Mouse (Mus musculus): Measurements from ENCODE around the gene Sirt4.
"Not testable (repeated sequence)": the region's sequence is repeated elsewhere in the genome, so short reads cannot be mapped to it uniquely, and the experiment has no call there.

Sirt4 gene

DNA sequence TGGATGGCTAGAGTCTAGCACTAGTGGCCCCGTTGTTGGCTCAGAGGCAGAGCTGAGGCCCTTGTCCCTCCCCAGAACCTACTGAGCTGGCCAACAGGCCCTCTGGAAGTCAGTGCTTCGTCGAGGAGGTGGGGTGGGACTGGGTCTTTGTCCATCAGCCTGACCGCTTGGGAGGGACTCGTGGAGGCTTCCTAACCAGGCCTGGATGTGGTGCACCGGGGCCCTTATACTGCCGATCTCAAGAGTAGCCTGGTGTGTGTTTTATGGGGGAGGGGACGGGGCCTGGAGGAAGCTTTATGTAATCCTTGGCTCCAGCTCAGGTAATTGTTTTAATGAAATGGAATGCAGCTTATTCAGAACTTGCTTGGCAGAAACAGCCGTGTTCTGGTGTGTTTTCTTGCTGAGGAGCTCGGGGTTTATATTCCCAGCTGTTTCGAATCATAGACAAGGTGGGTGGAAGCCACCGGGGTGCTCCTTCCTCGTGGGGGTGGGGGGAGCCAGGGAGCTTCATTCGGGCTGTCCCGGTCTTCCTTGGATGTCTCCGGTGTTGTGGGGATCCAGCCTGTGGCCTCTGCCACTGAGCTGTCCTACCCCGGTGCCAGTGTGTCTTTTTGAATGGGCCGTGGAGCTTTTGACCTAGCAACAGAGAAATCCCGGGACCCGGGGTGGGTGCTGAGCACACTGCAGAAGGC lies 30.5 kb upstream of the Sirt4 start:
- DNase-seq (ENCODE audit: low read depth, low spot score) = peak; percentile 72

DNA sequence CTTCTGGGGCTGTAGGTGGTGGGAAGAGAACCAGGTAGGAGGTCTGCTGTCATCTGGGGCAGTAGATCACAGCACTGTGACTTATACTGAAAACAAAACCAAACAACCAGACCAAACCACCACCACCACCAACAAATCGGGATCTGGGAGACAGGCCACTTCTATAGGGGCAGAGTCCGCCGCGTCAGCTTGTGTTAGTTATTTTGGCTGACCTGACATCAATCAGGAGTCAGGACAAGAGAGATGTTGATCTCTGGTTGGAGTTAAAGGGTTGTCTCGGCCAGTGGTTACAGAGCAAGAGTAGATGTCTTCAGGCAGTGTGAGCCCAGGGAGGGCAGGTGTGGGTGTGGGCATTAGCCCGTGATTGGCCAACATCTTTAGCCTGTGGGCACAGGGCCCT lies 29.8 kb upstream of the Sirt4 start:
- DNase-seq (ENCODE audit: low read depth, low spot score) = no peak

DNA sequence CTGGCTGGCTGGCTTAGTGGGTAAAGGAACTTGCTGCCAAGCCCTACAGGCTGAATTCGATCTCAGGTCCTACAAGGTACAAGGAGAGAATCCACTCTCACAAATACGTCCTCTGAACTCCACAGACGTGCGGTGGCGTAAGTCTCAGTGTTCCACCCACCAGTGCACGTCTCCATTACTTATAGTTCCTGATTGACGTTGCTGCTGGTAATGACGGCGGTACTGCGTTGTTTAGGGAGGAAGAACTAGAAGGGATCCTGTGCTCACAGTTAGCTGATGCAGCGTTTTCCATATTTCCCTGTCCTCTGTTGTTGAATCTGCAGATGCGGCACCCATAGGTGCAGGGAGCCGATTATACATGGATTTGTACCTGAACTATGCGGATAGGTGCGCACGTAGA lies 29.2 kb upstream of the Sirt4 start:
- no peak for DNase-seq (ENCODE audit: low read depth, low spot score)

DNA sequence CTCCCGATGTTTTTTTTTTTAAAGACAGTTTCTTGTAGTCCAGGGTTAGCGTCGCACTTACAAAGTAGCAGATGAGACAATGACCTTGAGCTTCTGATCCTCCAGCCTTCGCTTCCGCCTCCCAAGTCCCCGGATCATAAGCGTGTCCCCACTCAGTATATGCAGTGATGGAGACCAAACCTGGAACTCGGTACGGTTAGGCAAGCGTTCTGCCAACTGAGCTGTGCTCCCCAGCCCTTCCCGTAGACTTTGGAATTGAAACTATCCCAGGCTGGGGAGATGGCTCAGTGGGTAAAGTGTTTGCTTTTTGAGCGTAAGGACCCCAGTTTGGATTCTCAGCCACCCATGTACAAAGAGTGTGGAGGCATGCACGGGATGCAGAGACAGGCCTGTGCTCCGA lies 28.7 kb upstream of the Sirt4 start:
- DNase-seq (ENCODE audit: low read depth, low spot score) = no peak

DNA sequence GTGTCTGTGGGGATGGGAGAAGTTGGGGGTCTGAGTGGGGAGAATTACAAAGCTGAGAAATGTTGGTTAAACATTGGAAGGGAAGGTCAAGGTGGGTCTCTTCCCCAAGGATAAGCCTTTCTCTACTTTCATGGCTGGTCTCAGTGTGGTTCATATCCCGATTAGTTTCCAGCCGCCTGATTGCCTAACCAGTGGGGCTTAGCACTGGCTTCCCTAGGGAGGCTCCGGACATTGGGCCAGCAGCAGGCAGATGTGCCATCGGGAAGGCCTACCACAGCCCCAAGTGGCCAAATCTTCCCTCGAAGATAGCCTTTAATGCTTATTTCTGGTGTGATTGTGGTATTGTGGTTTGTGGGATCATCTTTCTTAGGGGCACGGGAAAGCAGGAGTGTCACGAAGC lies 27.9 kb upstream of the Sirt4 start:
- no peak for DNase-seq (ENCODE audit: low read depth, low spot score)

DNA sequence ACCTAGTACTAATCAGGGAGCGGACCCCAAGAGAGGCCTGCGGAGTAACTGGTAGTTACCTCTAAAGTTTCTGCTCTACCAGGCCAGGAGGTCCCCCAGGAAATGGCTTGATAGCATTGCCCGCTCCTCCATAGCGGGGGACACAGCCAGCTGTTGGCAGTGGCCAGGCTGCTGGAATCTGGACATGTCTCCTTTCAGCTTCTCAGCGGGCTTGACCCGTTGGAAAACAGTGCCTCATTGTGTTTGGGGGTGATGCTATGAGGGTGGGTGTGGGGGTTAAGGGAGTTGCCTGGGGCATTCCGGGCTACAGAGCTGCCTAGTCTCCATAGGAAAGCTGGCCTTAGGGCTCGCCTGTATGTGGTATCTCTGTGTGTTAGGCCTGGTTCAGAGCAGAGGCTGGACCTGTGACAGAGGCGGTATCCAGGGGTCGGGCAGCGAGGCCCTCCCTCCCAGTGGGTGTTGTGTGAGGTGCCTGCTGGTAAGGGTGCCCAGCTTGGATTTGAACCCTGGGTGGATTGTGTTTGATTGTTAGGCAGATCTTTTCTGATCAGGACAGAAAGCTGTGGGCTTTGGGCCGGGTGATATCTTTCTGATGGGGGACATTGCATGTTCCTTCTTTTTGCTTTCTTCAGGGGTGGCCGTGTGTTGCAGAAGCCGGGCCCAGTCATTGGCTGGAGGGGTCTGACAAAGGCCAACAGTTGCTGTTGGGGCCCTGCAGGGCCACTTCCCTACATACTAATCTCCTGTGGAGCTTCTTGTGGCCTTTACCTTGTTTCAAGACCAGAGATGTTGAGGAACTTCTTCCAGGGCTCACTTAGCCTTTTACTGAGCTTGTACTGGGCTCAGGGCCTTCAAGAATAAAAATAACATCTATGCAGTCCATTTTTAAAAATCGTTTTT lies 25.5 kb upstream of the Sirt4 start:
- peak; percentile 73 for DNase-seq (ENCODE audit: low read depth, low spot score)

DNA sequence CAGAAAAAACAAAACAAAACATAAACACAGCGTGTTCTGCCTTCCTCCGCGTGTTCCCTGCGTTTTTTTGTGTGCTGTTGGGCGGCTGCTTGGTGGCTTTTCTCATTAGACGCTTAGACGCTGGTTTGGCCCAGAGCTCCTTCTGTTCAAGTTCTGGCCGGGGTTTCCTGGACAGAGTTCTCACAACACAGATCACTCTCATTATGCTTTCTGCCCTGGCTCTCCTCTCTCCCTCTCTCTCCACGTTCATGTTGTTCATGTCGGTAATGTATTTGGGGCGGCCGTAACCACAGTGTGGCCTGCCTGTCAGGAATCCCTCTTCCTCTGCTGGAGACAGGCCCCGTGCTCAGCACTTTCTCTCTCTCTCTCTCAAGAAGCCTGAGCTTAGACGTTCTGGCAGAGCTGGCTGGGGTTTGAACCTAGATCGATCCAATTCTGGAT lies 24.8 kb upstream of the Sirt4 start:
- peak; percentile 47 for DNase-seq (ENCODE audit: low read depth, low spot score)

DNA sequence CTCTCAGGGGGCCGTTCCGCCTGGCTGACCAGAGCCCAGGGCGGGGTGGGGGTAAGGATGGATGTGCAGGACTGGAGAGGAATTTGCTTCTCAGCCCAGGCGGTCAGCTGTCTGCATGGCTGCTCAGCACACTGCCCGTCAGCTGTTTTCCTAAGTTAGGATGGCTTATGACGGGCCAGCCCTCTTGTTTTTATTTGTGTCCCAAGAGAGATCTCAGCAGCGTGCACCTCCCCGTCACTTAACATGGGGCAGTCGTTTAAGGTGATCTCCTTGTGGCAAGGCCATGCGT lies 24.3 kb upstream of the Sirt4 start:
- no peak for DNase-seq (ENCODE audit: low read depth, low spot score)

DNA sequence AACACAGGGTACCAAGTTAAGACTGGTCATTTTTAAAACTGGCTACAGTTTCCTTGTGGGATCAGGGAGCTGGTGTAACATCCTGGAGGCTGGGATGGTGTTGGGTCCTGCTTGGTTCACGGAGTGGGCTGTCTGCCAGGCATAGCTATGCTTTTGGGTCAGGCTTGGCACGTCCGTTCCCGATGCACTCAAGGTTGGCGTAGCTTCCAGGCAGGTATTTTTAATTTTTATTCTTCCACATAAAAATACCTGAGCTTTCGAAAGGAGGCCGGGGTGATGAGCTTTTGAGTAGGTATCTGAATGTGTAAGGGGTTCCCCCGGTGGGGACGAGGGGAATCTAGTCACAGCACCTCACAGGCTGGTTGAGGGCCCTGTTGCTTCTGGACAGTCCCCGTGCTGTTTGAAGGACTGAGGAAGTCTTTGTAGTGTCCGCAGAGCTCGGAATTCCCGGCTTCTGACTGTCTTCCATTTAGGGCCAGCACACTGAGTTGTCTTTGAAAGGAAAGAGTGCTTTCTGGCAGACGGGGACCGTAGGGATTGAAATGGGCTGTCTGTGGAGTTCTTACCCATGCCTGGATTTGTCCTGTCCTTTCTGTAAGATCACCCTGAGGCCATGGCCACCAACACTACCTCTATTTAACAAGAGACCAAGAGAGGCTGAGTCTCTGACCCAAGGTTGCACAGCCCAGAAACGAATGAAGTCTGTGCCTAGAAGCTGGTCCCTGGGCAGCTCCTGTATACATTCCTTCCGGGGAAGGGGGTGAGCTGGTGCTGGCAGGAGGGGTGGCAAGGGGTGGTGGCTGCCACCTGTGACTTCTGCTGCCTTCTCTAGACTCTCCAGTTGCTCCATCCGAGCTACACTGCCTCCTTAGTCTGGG lies 23.7 kb upstream of the Sirt4 start:
- peak; percentile 78 for DNase-seq (ENCODE audit: low read depth, low spot score)

DNA sequence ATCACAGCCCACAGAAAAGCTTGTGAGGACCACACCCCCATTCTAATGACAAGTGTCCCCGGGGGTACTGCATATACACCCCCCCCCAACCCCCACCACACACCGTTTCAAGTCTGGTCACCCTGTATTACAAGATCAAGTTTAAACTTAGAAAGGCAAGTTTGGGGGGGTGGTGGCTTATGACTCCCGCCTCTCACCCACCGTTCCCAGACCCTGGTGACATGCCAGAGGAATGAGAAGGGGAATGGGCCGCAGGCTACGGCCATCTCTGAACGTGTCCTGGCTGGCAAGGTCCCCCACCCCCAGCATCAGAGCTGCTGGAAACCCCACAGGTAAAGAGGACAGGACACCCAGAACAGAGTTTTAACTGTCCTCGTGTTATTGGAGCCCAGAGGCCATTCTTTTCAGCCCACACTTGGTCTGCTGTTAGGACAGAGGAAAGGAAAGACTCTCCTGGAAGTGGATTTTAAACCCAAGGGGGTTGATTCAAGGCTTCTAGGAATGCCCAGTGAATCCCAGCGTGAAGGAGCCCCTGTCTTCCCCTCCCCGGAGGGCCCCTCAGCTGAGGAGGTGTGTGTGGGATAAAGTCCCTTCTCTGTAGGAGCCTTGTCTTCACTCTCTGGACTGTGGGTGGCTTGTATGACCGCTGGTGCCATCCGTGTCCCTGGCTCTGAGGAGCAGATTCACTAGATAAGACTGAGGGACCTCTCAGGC lies 22.9 kb upstream of the Sirt4 start:
- DNase-seq (ENCODE audit: low read depth, low spot score) = no peak

DNA sequence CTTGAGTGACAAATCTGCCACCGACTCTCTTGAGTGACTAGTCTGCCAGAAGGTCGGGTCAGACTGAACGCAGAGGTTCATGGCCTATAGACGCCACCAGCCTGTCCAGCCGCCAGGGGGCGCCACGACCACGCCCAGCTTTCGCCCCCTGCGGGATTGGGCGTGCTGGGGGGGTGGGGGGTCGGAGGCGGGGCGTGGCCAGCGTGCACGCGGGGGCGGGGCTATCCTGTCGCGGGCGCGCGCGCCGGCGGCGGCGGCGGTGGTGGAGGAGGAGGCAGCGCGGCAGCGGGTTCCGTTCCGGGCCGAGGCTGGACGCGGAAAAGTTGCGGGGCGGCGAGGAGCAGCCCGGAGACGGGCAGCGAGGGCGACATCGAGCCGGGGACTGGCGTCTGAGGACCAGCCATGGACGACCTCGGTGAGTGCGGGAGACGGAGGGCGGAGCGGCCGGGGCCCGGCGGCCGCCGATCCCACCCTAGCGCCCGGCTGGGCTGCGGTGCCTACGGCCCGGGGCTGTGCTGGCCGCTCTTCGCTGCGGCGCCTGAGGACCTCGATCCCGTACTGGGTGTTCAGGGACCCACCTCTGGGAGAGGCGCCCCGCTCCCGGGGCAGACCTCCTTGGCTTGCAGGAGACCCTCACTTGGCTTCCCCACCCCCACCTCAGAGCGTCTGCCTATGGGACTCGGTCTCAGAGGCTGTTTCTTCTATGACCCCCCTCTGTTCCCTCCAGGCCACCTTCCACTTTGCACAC lies 22.1 kb upstream of the Sirt4 start, which contains the start of gene Pxn:
Gene Pxn (plus strand): TSS at position 223 of the 748 bp plus-strand sequence.
- DNase-seq (ENCODE audit: low read depth, low spot score) = peak; percentile 92

DNA sequence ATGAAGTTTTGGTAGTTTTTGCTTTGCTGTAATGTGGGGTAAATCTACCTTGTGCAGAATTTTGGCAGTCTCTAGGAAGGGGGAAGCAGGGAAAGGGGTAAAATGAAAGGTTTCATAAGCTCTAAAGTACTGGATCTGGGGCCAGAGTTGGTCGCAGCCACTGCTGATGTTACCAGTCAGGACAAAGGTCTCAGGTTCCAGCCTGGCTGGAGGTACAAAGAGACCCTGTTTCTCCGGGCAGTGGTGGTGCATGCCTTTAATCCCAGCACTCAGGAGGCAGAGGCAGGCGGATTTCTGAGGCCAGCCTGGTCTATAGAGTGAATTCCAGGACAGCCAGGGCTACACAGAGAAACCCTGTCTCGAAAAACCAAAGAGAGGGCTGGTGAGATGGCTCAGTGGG lies 21.1 kb upstream of the Sirt4 start:
- DNase-seq (ENCODE audit: low read depth, low spot score) = not testable (repeated sequence)

DNA sequence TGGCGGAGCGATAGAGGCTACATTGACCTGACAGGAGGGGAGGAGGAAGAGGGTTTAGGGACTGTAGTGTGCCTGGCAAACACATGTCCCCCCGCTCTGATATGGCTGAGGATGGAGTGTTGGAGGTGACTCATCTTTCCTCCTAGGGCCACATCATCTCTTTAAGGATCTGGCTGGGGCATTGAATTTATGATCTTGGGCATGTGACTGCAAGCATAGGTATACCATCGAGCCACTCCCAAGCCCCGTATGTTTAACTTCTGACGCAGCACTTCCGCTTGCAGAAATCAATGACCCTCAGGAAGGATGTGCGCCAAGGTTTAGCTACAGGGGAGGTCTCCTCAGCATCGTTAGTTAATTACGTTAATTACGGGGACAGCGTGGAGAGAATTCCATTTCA lies 18.5 kb upstream of the Sirt4 start:
- no peak for DNase-seq (ENCODE audit: low read depth, low spot score)

DNA sequence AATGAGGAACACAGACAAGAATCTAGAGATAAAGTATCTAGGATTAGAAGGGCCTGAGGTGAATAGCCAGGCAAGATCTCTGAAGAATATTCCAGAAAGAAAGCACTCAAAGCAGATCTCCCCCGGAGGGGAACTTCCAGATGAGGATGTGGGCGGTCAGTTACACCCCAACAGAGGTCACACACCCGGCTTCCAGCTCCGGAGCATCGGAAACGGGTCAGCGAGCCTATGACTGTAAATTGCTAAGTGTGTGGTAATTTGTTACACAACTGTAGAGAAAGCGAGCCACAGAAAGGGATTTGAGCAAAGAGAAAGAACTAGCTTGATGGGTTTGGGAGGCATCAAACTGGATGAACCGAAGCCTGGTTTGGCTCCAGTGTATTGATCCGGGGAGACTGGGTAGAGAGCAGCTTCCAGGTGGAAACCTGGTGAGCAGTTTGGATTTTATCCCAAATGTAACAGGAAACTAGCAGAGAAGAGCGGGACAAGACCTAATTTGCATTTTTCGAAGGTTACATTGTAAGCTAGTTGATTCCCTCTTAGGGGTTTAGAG lies 15.9 kb upstream of the Sirt4 start:
- DNase-seq (ENCODE audit: low read depth, low spot score) = no peak

DNA sequence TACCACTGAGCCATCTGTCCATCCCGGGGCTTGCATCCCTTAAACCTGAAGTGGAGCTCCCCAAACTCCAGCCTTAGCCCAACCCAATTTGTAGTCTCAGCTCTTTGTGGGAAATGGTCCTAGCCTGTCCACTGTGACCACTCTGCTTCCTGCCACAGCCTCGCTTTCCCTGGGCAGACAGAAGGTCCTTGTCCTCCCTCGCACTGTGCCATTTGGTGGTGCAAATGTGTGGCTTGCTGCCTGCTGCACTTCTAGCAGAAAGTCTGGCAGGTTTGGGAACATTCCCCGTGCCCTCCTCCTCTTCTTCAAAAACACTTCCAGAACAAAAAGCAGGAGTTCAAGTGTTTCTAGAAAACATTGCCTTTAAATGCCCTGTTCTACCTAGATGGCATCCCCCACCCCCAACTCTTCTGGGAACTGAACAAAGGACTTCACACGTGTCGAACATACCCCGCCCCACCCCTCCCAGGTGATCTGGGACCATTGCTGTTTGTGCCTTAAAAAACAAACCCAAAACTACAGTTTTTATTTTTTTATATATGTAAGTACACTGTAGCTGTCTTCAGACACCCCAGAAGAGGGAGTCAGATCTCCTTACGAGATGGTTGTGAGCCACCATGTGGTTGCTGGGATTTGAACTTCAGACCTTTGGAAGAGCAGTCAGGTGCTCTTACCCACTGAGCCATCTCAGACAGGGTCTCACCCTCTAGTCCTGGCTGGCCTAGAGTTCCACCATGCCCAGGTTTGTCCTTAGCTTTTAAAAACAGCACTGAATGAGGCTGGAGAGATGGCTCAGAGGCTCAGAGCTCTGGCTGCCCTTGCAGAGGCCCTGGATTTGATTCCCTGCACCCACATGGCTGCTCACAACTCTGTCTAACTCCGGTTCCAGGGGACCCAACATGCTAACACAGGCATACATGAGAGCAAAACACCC lies 14.0 kb upstream of the Sirt4 start:
- DNase-seq (ENCODE audit: low read depth, low spot score) = peak; percentile 83

DNA sequence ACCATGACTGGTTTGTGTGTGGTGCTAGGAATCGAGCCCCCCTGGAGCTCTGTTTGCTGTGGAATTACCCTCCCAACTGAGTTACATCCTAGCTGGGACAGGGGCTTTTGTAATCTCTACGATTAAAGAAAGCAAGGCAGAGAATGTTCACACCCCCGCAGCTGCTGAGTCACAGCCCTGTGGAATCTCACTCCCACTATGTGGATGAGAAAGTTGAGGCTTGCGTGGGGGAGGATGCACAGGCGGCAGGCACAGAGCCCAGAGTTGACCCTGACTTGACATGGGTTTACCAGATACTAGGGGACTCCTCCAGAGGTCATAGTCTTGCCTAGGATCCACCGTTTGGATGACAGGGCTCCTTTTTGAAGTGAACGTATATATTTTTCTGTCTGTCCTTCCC lies 12.5 kb upstream of the Sirt4 start:
- peak; percentile 66 for DNase-seq (ENCODE audit: low read depth, low spot score)

DNA sequence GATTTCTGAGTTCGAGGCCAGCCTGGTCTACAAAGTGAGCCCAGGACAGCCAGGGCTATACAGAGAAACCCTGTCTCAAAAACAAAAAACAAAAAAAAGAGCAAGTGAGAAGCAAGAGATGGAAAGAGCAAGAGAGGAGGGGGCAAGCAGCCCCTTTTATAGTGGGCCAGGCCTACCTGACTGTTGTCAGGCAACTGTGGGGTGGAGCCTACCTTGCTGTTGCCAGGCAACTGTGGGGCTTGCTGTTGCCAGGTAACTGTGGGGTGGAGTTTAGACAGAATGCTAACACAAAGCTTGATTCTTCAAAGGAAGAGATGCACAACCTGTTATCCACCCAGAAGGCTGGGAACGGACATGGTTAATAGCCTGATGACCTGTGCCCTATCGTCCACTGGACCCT lies 11.1 kb upstream of the Sirt4 start:
- DNase-seq (ENCODE audit: low read depth, low spot score) = not testable (repeated sequence)

DNA sequence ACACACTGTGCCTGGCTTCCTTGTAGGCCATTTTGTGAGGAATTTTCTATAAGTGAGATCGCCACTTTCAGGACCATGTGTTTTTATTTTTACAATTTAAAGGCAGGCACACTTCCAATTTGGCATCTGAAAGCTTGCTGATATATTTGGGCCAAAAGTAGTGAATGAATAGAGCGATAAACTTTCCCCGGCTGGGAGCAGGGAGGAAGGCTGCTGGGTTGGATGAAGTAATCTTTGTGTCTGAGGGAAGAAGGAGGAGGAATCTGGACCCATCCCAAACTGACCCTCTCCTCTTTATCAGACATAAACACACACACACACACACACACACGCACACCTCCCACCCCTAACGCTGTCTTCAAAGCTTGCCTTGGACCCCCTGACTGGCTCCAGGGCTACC lies 8.9 kb upstream of the Sirt4 start:
- peak; percentile 55 for DNase-seq (ENCODE audit: low read depth, low spot score)

DNA sequence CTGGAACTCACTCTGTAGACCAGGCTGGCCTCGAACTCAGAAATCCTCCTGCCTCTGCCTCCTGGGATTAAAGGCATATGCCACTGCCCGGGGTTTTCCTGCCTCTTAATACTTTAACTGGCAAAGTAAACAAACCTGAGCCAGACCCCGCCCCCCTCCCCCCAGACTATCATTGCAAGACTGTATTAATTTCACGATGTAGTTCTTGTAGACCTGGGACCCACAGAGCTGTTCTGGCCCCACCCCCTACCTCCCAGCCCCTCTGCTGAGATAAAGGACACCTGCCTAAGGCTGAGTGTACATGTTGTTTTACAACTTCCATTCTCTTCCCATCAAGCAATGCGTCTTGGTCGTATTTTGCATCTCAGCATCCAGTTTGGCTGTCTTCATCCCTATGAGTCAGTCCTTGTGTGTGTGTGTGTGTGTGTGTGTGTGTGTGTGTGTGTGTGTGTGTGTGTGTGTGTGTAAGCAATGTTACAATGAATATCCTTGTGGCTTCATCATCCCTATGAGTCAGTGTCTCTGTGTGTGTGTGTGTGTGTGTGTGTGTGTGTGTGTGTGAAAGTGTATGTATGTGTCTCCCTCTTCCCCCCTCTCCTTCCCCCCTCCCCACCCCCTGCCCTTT lies 8.3 kb upstream of the Sirt4 start:
- peak; percentile 70 for DNase-seq (ENCODE audit: low read depth, low spot score)

Data from brain, adult 2 months (tissue).